Mouse (Mus musculus): ENCODE measurements at regions not wholly inside any gene's neighbourhood (a gene's known extent, or its start where the extent isn't known, plus 50 kb on each side); places are given as distances from the start of the nearest gene placed in this dataset.

- POLR2A ChIA-PET, result no interaction called here
- CTCF ChIA-PET, result no interaction called here
Observed at GRCm38 (mm10) chr6:116985147-116985737, 183.1 kb upstream of the Cxcl12 start.

DNA sequence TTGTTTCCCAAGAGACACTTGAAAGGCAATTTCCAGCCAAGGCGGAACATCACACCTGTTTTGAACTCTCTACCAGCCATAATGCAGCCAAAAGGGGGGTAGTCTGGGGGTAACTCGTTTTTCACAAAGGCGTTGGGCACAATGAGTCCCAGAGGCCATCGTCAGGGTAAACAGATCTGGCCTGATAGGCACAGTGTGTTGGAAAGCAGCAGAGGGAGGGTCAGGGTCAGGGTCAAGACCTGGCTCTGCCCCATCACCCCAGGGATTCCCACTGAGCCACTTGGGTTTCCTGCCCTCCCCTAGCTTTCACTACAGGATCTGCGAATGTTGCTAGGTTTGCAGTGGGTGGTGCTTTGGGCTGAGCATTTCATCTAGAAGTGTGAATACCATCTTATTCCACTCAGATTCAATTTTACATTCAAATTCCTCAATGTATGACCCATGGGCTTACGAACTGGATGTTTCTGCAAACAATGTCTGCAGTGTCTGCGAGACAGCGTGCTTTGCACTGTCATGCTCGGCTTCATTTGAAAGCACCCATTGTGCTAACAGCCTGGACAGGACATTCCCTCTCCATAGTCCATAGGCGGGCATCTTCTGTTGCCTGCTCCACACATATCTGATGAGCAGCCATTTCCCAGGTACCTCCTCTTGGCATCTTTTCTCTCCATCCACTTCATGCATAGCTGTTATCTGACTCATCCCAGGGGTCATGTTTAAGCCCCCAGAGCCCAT, 181.9 kb upstream of the Cxcl12 start:
- CTCF ChIA-PET, result no interaction called here
- POLR2A ChIA-PET, result no interaction called here

DNA sequence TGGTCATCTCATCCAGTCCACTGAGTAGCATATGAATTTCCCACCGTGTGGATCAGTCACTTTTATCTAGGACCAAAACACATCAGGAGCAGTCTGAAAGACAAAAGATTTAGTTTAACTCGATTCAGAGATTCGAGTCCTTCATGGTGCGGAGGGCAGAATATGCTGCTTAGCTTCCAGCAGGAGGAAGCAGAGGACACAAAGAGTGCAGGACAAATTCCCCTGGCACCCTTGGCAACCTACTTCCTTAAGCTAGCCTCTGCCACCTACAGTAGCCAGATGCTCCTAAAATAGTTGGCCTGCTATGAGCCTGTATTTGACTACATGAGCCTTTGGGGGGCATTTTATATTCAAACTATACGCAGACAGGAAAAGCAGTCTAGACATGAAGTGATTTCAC, 181.1 kb upstream of the Cxcl12 start:
- POLR2A ChIA-PET, result no interaction called here
- CTCF ChIA-PET, result no interaction called here

- CTCF ChIA-PET, result interaction anchor here in 1 of 4 experiments (0.5 kb wide), 1 partner anchor 531 kb away, joined by 9 read pairs; no protein-coding TSS in a partner anchor
- POLR2A ChIA-PET, result no interaction called here
Observed at GRCm38 (mm10) chr6:116998948-116999682, 169.2 kb upstream of the Cxcl12 start.

- ChIA-PET POLR2A (no interaction called here), CTCF (no interaction called here)
Observed at GRCm38 (mm10) chr6:116999940-117000339, 168.4 kb upstream of the Cxcl12 start.

DNA sequence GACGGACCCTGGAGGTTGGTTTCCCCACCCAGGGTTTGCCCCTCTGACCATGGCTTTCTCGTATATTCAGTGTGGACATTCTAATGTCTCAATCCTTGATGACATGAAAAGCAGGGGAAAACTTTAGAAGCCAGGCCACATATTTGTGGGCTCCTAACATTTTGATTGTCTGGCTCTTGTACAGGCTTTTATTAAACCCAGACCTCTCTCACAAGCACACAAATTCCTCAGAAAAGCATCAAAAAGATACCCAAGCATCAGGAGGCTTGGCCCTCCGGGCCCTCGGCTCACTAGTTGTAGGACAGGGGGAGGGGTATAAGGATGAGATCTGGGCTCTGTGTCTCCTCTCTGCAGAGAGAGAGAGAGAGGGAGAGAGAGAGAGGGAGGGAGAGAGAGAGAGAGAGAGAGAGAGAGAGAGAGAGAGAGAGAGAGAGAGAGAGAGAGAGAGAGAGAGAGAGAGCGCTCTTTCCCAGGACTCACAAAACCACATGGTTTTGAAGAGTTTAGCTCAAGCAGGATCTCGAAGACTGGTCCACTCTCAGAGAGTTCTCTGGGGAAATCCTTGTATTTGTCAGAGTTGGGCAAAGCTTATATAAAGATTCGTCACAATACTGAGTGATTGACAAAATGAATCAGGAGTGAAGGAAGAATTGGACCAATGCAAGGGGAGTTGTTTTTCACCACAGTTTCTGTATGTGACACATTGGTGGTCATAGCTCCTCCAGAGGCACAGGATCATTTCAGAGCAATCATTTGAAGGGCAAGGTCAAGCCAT, 167.2 kb upstream of the Cxcl12 start:
- CTCF ChIA-PET, result no interaction called here
- POLR2A ChIA-PET, result no interaction called here

GRCm38 (mm10) chr6:117012621-117013020, 155.7 kb upstream of the Cxcl12 start:
- ChIA-PET POLR2A (no interaction called here), CTCF (no interaction called here)

DNA sequence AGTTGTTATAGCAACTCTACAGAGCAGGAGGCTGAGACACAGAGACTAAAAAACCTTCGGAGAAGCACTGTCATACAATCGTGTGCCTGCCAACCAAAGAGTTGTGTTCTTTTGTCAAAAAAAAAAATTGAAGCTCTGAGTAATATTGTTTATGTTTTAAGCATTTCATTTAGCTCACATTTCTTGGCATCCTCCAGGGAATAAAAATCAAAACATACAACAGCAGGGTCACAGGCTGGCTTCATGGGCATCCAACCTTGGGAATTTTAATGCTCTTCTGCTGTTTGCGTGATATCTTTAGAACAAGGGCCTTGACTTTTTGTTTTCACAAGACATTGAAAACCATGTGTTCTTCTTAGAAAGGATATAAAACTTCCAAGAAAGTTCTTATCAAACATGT, 152.9 kb upstream of the Cxcl12 start:
- ChIA-PET POLR2A (no interaction called here), CTCF (no interaction called here)

- POLR2A ChIA-PET, result no interaction called here
- CTCF ChIA-PET, result no interaction called here
Observed at GRCm38 (mm10) chr6:117021851-117022250, 146.5 kb upstream of the Cxcl12 start.

GRCm38 (mm10) chr6:117032042-117032746, 136.1 kb upstream of the Cxcl12 start:
- ChIA-PET POLR2A (no interaction called here), CTCF (no interaction called here)

GRCm38 (mm10) chr6:117043744-117044143, 124.6 kb upstream of the Cxcl12 start:
- ChIA-PET CTCF (no interaction called here), POLR2A (no interaction called here)

DNA sequence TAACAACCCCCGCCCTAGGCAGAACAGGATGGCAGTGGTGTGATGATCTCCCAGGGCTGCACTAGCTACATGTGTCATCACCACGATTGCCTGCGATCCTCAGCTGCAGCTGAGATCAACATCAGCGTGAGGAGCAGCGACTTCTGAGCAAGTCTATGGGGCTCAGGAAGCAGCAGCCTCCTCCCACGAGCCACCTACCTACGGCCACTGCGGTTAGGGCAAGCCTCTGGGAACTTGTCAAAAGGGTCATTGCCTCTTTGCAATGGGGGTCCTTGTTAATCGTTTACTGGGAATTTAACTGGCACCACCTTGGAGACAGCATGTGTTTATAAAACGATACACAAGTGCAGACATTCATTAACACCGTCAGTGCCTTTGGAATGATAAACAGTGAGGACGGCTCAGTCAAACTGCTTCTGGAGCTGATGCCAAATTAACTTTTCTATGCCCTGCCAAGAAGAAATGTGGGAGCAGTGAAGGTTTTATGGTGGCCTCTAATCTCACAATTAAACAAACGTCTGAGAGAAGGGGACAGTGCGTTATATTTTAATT, 118.8 kb upstream of the Cxcl12 start:
- POLR2A ChIA-PET, result no interaction called here
- CTCF ChIA-PET, result no interaction called here

GRCm38 (mm10) chr6:117060688-117061087, 107.6 kb upstream of the Cxcl12 start:
- CTCF ChIA-PET, result interaction anchor here in 1 of 4 experiments (0.6 kb wide), 1 partner anchor 593 kb away, joined by 7 read pairs; no protein-coding TSS in a partner anchor
- POLR2A ChIA-PET, result no interaction called here

GRCm38 (mm10) chr6:117067541-117068305, 100.6 kb upstream of the Cxcl12 start:
- ChIA-PET CTCF (interaction anchor here in 2 of 4 experiments (0.5 to 0.7 kb wide), 2 partner anchors 75 to 636 kb away, joined by 3 to 4 read pairs; no protein-coding TSS in a partner anchor), POLR2A (no interaction called here)

DNA sequence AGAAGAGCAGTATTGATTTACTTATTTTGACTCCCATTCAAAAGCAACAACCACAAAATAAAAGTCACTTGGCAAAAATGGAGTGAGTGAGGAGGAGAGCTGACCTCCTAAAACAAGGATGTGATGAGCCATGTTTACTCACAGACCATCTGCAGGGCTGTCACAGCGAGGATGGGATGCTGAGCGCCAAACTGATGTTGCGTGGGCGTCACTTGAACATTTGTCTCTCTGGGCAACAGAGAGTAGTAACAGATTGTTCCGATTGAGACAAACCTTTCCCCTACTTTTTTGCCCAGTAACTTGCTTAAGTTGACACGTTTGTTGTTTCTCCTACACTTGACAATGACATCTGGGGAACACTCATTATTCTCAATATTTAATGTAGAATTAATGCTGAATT, 97.0 kb upstream of the Cxcl12 start:
- CTCF ChIA-PET, result no interaction called here
- POLR2A ChIA-PET, result no interaction called here

GRCm38 (mm10) chr6:117071857-117072256, 96.5 kb upstream of the Cxcl12 start:
- ChIA-PET CTCF (no interaction called here), POLR2A (no interaction called here)

DNA sequence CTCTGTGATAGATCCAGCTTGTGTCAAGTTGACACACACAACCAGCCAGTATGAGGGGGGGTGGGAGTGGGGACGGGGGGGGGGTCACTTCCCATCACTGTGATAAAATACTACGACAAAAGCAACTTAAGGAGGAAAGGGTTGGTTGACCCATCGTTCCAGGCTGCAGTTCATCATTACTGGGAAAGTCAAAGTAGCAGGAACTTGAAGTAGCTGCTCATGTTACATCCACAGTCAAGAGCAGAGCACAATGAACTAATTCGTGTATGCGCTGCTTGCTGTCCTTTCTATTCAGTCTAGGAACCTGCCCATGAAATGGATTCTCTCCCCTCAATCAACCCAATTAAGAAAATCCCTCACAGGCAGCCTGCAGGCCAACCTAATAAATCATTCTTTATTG, 88.8 kb upstream of the Cxcl12 start:
- ChIA-PET CTCF (interaction anchor here in 1 of 4 experiments (0.7 kb wide), 1 partner anchor 729 kb away, joined by 3 read pairs; no protein-coding TSS in a partner anchor), POLR2A (no interaction called here)

- CTCF ChIA-PET, result interaction anchor here in 3 of 4 experiments (0.6 to 1.8 kb wide), 5 partner anchors 93 to 1650 kb away, joined by 3 to 6 read pairs (median 3); no protein-coding TSS in a partner anchor
- POLR2A ChIA-PET, result no interaction called here
Observed at GRCm38 (mm10) chr6:117080973-117081372, 87.4 kb upstream of the Cxcl12 start.

Data from embryonic stem cell, embryonic (primary cell).